Mouse (Mus musculus): ENCODE data around the gene Ddx46.
"Not testable (repeated sequence)": the region's sequence is repeated elsewhere in the genome, so short reads cannot be mapped to it uniquely, and the experiment has no call there.

Ddx46 gene

GRCm38 (mm10) chr13:55636185-55636983 is 1.6 kb downstream of the Ddx46 start:
- no peak for DNase-seq (ENCODE audit: low spot score in 2 of 2)

- peak; percentile 70 to 71 for DNase-seq (ENCODE audit: low spot score in 2 of 2)
These were observed 5.7 kb downstream of the Ddx46 start for GRCm38 (mm10) chr13:55640480-55640879.

- no peak for DNase-seq (ENCODE audit: low spot score in 2 of 2)
These were observed 9.7 kb downstream of the Ddx46 start for GRCm38 (mm10) chr13:55644525-55644924.

- no peak for DNase-seq (ENCODE audit: low spot score in 2 of 2)
These were observed 15.3 kb downstream of the Ddx46 start for GRCm38 (mm10) chr13:55650098-55650497.

- DNase-seq (ENCODE audit: low spot score in 2 of 2): no peak
These were observed 16.2 kb downstream of the Ddx46 start for GRCm38 (mm10) chr13:55650980-55651379.

GRCm38 (mm10) chr13:55668550-55668949 is 33.7 kb downstream of the Ddx46 start:
- DNase-seq (ENCODE audit: low spot score in 2 of 2): no peak

- DNase-seq (ENCODE audit: low spot score in 2 of 2): no peak
These were observed 37.9 kb downstream of the Ddx46 start for GRCm38 (mm10) chr13:55672711-55673110.

- no peak for DNase-seq (ENCODE audit: low spot score in 2 of 2)
These were observed 42.5 kb downstream of the Ddx46 start for GRCm38 (mm10) chr13:55677364-55677763.

- DNase-seq (ENCODE audit: low spot score in 2 of 2): no peak
These were observed 47.4 kb downstream of the Ddx46 start for GRCm38 (mm10) chr13:55682201-55682600.

GRCm38 (mm10) chr13:55683581-55683980 is 48.8 kb downstream of the Ddx46 start:
- DNase-seq (ENCODE audit: low spot score in 2 of 2): no peak

- no peak for DNase-seq (ENCODE audit: low spot score in 2 of 2)
These were observed 51.3 kb downstream of the Ddx46 start for GRCm38 (mm10) chr13:55686107-55686633.

- DNase-seq (ENCODE audit: low spot score in 2 of 2): no peak
These were observed 53.2 kb downstream of the Ddx46 start for GRCm38 (mm10) chr13:55687927-55688602.

- DNase-seq (ENCODE audit: low spot score in 2 of 2): peak; percentile 77 to 82
These were observed 57.9 kb downstream of the Ddx46 start, which contains the start of gene B230219D22Rik for GRCm38 (mm10) chr13:55692535-55693242. Gene B230219D22Rik (plus strand): TSS chr13:55693124.

- no peak for DNase-seq (ENCODE audit: low spot score in 2 of 2)
These were observed 58.5 kb downstream of the Ddx46 start for GRCm38 (mm10) chr13:55693243-55693721.

GRCm38 (mm10) chr13:55694110-55694509 is 59.3 kb downstream of the Ddx46 start:
- no peak for DNase-seq (ENCODE audit: low spot score in 2 of 2)

- not testable (repeated sequence) for DNase-seq (ENCODE audit: low spot score in 2 of 2)
These were observed 61.2 kb downstream of the Ddx46 start for GRCm38 (mm10) chr13:55695989-55696388.

- no peak for DNase-seq (ENCODE audit: low spot score in 2 of 2)
These were observed 69.5 kb downstream of the Ddx46 start for GRCm38 (mm10) chr13:55704301-55704700.

GRCm38 (mm10) chr13:55712846-55713245 is 78.0 kb downstream of the Ddx46 start:
- no peak for DNase-seq (ENCODE audit: low spot score in 2 of 2)

GRCm38 (mm10) chr13:55714501-55715166 is 79.8 kb downstream of the Ddx46 start, which contains the start of gene Txndc15:
Gene Txndc15 (plus strand): TSS chr13:55714650.
- DNase-seq (ENCODE audit: low spot score in 2 of 2): peak; percentile 78 to 84

GRCm38 (mm10) chr13:55715167-55715512 is 80.3 kb downstream of the Ddx46 start:
- DNase-seq (ENCODE audit: low spot score in 2 of 2): no peak

GRCm38 (mm10) chr13:55715908-55716510 is 81.2 kb downstream of the Ddx46 start:
- no peak for DNase-seq (ENCODE audit: low spot score in 2 of 2)

Measured in frontal cortex, postnatal 25 days (tissue).